Mouse (Mus musculus) small intestine, adult 2 months (tissue): Measurements from ENCODE around the gene Olfr464. TPM values are rescaled to one million over a fixed set of nuclear protein-coding genes. Genes with fewer than 3 reads are reported as not detected.

Source experiments
- H3K27ac ChIP-seq: fragments of 200-500 bp; 2 replicates; pipeline ENCODE4 v1.5.1; 2012; ENCODE audit warnings: low read depth, low read length, control low read depth, inconsistent platforms; ENCODE audit not compliant: insufficient read depth
- H3K27me3 ChIP-seq: fragments of 200-500 bp; 2 replicates; pipeline ENCODE4 v1.6.1; 2012; ENCODE audit warnings: mild to moderate bottlenecking, moderate library complexity, low read length, inconsistent platforms; ENCODE audit not compliant: control insufficient read depth, insufficient read depth
- H3K36me3 ChIP-seq: fragments of 200-500 bp; 2 replicates; pipeline ENCODE4 v1.6.1; 2012; ENCODE audit warnings: mild to moderate bottlenecking, low read length, control low read depth, inconsistent platforms; ENCODE audit not compliant: control insufficient read depth, insufficient read depth
- H3K4me1 ChIP-seq: fragments of 200-500 bp; 2 replicates; pipeline ENCODE4 v1.6.1; 2012; ENCODE audit warnings: low read length, inconsistent platforms, mixed read lengths; ENCODE audit not compliant: control insufficient read depth, insufficient read depth, insufficient read length
- H3K4me3 ChIP-seq: fragments of 200-500 bp; 2 replicates; pipeline ENCODE4 v1.5.1; 2012; ENCODE audit warnings: low read depth, mild to moderate bottlenecking, control low read depth, inconsistent platforms, low read length, moderate library complexity
- CTCF ChIP-seq: fragments of 200-500 bp; IDR thresholded peaks from 2 replicates; pipeline ENCODE4 v1.5.1; 2012; ENCODE audit warnings: low read depth, mild to moderate bottlenecking, control low read depth, inconsistent platforms, low read length, moderate library complexity, mixed read lengths; ENCODE audit not compliant: insufficient replicate concordance, insufficient read length; ENCODE audit errors: extremely low read depth
- POLR2A ChIP-seq: fragments of 200-500 bp; IDR thresholded peaks from 2 replicates; pipeline ENCODE4 v1.6.1; 2012; ENCODE audit warnings: low read depth, mild to moderate bottlenecking, control low read depth, inconsistent platforms, low read length, moderate library complexity
- WGBS: fragments of 180-500 bp; shearing (Covaris S2); methylation state at CpG from one replicate; pipeline ENCODE4 v1.1.7; 2018; 5-methylcytosine and 5-hydroxymethylcytosine counted together
- polyA plus RNA-seq: library from polyadenylated mRNA; depleted of rRNA; stranded (reverse); fragments of >200 nt; gene quantifications from 2 replicates; pipeline ENCODE4 v1.2.3, GENCODE M21; 2012; rRNA removed

Gene Olfr464
- polyA plus RNA-seq: not detected in 2 replicates

GRCm38 (mm10) chr11:87920966-87921365 is at the start of gene Olfr464:
Gene Olfr464, minus strand, starts transcription at chr11:87920967.
- Histone ChIP-seq H3K4me1 (no peaks in the 10 kb centered on the region), H3K27ac (no peak within 1 kb of the TSS), H3K27me3 (no peaks in the 10 kb centered on the region), H3K4me3 (no peak within 1 kb of the TSS), H3K36me3 (no peaks in the 10 kb centered on the region)
- no peak for TF ChIP-seq POLR2A
- no peak for TF ChIP-seq CTCF
- 35% methylated on average over 5 of the region's 5 CpGs for WGBS

- peaks cover 5% of the 10 kb centered on the region; the same call in 1 of the 2 replicates for H3K4me1 ChIP-seq
- 7% methylated on average over 20 of the region's 20 CpGs for WGBS
- peak overlapping the region; percentile 52; the same call in 1 of the 2 replicates for H3K27ac ChIP-seq
- H3K27me3 ChIP-seq: no peaks in the 10 kb centered on the region
- TF ChIP-seq POLR2A: no peak
- TF ChIP-seq CTCF: peak; percentile 44; the same call in 1 of the 2 replicates
- H3K36me3 ChIP-seq: no peaks in the 10 kb centered on the region
- peak overlapping the region; percentile 37 for H3K4me3 ChIP-seq
Observed at GRCm38 (mm10) chr11:87968356-87969122, 47.8 kb upstream of the Olfr464 start.

GRCm38 (mm10) chr11:87967692-87968289 is 47.0 kb upstream of the Olfr464 start:
- no peaks in the 10 kb centered on the region for H3K27me3 ChIP-seq
- peak; percentile 81 for TF ChIP-seq CTCF
- TF ChIP-seq POLR2A: no peak
- WGBS: under 1% methylated on average over 16 of the region's 17 CpGs
- peak overlapping the region; percentile 37 for H3K4me3 ChIP-seq
- 0 out of 2 replicates have a peak, but pooled peaks cover 2% of the 10 kb centered on the region for H3K4me1 ChIP-seq
- H3K36me3 ChIP-seq: no peaks in the 10 kb centered on the region
- H3K27ac ChIP-seq: no peak overlapping the region; the same call in 1 of the 2 replicates

- WGBS: 35% methylated on average over 10 of the region's 10 CpGs
- Histone ChIP-seq H3K27ac (no peak overlapping the region), H3K36me3 (no peaks in the 10 kb centered on the region), H3K27me3 (no peaks in the 10 kb centered on the region), H3K4me1 (no peaks in the 10 kb centered on the region), H3K4me3 (no peak overlapping the region)
- TF ChIP-seq CTCF (no peak), POLR2A (no peak)
Observed at GRCm38 (mm10) chr11:87966214-87966613, 45.4 kb upstream of the Olfr464 start.

GRCm38 (mm10) chr11:87965293-87965692 is 44.5 kb upstream of the Olfr464 start:
- Histone ChIP-seq H3K27ac (no peak overlapping the region), H3K36me3 (no peaks in the 10 kb centered on the region), H3K4me3 (no peak overlapping the region), H3K4me1 (no peaks in the 10 kb centered on the region), H3K27me3 (no peaks in the 10 kb centered on the region)
- TF ChIP-seq POLR2A: no peak
- TF ChIP-seq CTCF: no peak
- WGBS: 57% methylated on average over 3 of the region's 3 CpGs

GRCm38 (mm10) chr11:87957066-87957465 is 36.3 kb upstream of the Olfr464 start:
- WGBS: 33% methylated on average over 7 of the region's 7 CpGs
- H3K4me3 ChIP-seq: no peak overlapping the region
- H3K27ac ChIP-seq: no peak overlapping the region
- H3K36me3 ChIP-seq: no peaks in the 10 kb centered on the region
- no peaks in the 10 kb centered on the region for H3K4me1 ChIP-seq
- TF ChIP-seq POLR2A (no peak), CTCF (no peak)
- no peaks in the 10 kb centered on the region for H3K27me3 ChIP-seq

GRCm38 (mm10) chr11:87955144-87955543 is 34.4 kb upstream of the Olfr464 start:
- Histone ChIP-seq H3K27ac (no peak overlapping the region), H3K4me3 (no peak overlapping the region), H3K4me1 (no peaks in the 10 kb centered on the region), H3K27me3 (no peaks in the 10 kb centered on the region), H3K36me3 (no peaks in the 10 kb centered on the region)
- 3% methylated on average over 1 of the region's 1 CpGs for WGBS
- TF ChIP-seq POLR2A (no peak), CTCF (no peak)
